In the genomic region with DNA sequence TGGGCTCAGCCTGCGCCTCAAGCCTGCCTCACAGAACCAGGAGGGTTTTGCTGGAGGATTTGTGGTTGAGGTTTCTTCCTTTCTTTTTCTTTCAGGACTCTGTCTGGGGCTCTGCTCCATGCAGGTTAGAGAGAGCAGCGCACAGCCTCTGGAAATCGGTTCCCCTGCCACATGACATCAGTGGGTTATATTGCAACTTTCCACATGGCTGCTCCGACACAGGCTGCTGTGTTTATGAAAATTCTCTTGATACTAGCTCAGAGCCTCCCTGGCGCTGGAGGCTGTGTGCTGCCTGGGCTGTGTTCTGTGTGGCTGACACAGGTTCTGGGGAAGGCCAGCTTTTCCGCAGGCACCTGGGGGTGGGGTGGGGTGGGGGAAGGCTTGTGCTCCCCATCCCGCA, we compare ENCODE assay signal across 19 mouse cellular contexts.
A peak's percentile ranks its signal among the peaks of the same experiment; 100 is the strongest.
DNase-seq lines count a peak whose midpoint lies in the region; ATAC-seq and TF ChIP-seq lines count a peak whose summit lies in the region.
"Had no signal": no experiment of that assay in that cellular context is flagged by ENCODE, and none has a peak within 500 bp of the region (broad histone marks: within the 10 kb centered on the region; RNA-seq: fewer than 3 reads in every experiment).

No protein-coding gene starts in this region.

- H3K9ac ChIP-seq in kidney, embryonic 15.5 days = no peak overlapping the region
- no peak overlapping the region for H3K9ac ChIP-seq in hindbrain, embryonic 13.5 days
- no peak overlapping the region for H3K9ac ChIP-seq in midbrain, embryonic 13.5 days (replicated peaks)
- H3K9ac ChIP-seq: forebrain, embryonic 15.5 days; liver, embryonic 15.5 days had no signal

- H3K4me3 ChIP-seq in kidney, embryonic 15.5 days (replicated peaks) = no peak overlapping the region
- no peak overlapping the region for H3K4me3 ChIP-seq in kidney, adult 2 months (ENCODE audit: insufficient read depth, low read depth, low read length)
- no peak overlapping the region for H3K4me3 ChIP-seq in hindbrain, embryonic 13.5 days
- H3K4me3 ChIP-seq in midbrain, embryonic 13.5 days (replicated peaks) = no peak overlapping the region
- H3K4me3 ChIP-seq: erythroblast, embryonic 14.5 days; forebrain, embryonic 15.5 days; liver, embryonic 15.5 days had no signal

- peaks cover 10% of the 10 kb centered on the region for H3K4me1 ChIP-seq in kidney, embryonic 15.5 days
- no peaks in the 10 kb centered on the region for H3K4me1 ChIP-seq in kidney, adult 2 months (ENCODE audit: control insufficient read depth, insufficient read depth, low read length)
- peaks cover 12% of the 10 kb centered on the region for H3K4me1 ChIP-seq in hindbrain, embryonic 13.5 days (replicated peaks)
- H3K4me1 ChIP-seq in midbrain, embryonic 13.5 days (replicated peaks) = peaks cover 1% of the 10 kb centered on the region; the same call in 1 of the 2 replicates
- H3K4me1 ChIP-seq: liver, embryonic 15.5 days had no signal

- no peak for TF ChIP-seq POLR2A in kidney, adult 2 months (IDR thresholded peaks at IDR 0.05; ENCODE audit: low read depth, low read length)
- TF ChIP-seq POLR2A in brain, embryonic 14.5 days (IDR thresholded peaks at IDR 0.05; ENCODE audit: borderline replicate concordance, extremely low read depth, insufficient read depth, insufficient read length, poor library complexity, severe bottlenecking) = no peak

- no peaks in the 10 kb centered on the region for H3K9me3 ChIP-seq in kidney, embryonic 15.5 days (replicated peaks)
- H3K9me3 ChIP-seq in hindbrain, embryonic 13.5 days = no peaks in the 10 kb centered on the region
- H3K9me3 ChIP-seq in midbrain, embryonic 13.5 days = no peaks in the 10 kb centered on the region
- H3K9me3 ChIP-seq: forebrain, embryonic 15.5 days; liver, embryonic 15.5 days had no signal

- ATAC-seq in kidney, embryonic 15.5 days (replicated peaks; ENCODE audit: low FRiP score) = no peak
- ATAC-seq in hindbrain, embryonic 13.5 days (ENCODE audit: low FRiP score) = peak; percentile 46; the same call in 1 of the 2 replicates
- ATAC-seq in midbrain, embryonic 13.5 days = 0 out of 2 replicates have a peak, but pooled peaks have one; percentile 27
- ATAC-seq: forebrain, embryonic 15.5 days had no signal

- no peak for TF ChIP-seq CTCF in kidney, adult 2 months (conservative IDR thresholded peaks at IDR 0.05; ENCODE audit: insufficient read depth, insufficient read length, low read depth, low read length)
- TF ChIP-seq CTCF in brain, embryonic 14.5 days (IDR thresholded peaks at IDR 0.05; ENCODE audit: borderline replicate concordance, extremely low read depth, insufficient read depth, insufficient read length) = no peak

- H3K4me2 ChIP-seq in kidney, embryonic 15.5 days = no peak overlapping the region
- no peak overlapping the region for H3K4me2 ChIP-seq in hindbrain, embryonic 13.5 days
- no peak overlapping the region for H3K4me2 ChIP-seq in midbrain, embryonic 13.5 days (replicated peaks)
- H3K4me2 ChIP-seq: forebrain, embryonic 15.5 days; liver, embryonic 15.5 days had no signal

- no peaks in the 10 kb centered on the region for H3K36me3 ChIP-seq in kidney, embryonic 15.5 days
- H3K36me3 ChIP-seq in kidney, adult 2 months (ENCODE audit: control insufficient read depth, insufficient read depth, low read length) = no peaks in the 10 kb centered on the region
- H3K36me3 ChIP-seq in hindbrain, embryonic 13.5 days = no peaks in the 10 kb centered on the region
- no peaks in the 10 kb centered on the region for H3K36me3 ChIP-seq in midbrain, embryonic 13.5 days
- H3K36me3 ChIP-seq: forebrain, embryonic 15.5 days; liver, embryonic 15.5 days had no signal

- WGBS in kidney, embryonic 15.5 days = 56% methylated on average over 7 of the region's 7 CpGs
- WGBS in kidney, adult 2 months = 42% methylated on average over 7 of the region's 7 CpGs
- 57% methylated on average over 7 of the region's 7 CpGs for WGBS in hindbrain, embryonic 13.5 days
- 53% methylated on average over 7 of the region's 7 CpGs for WGBS in midbrain, embryonic 13.5 days

- 0 out of 2 replicates have a peak overlapping the region, but pooled peaks have one; percentile 46 for H3K27ac ChIP-seq in kidney, embryonic 15.5 days
- no peak overlapping the region for H3K27ac ChIP-seq in kidney, adult 2 months (ENCODE audit: insufficient read depth, low read depth, low read length)
- peak overlapping the region; percentile 40; the same call in 1 of the 2 replicates for H3K27ac ChIP-seq in hindbrain, embryonic 13.5 days
- peak overlapping the region; percentile 31 for H3K27ac ChIP-seq in midbrain, embryonic 13.5 days
- H3K27ac ChIP-seq: forebrain, embryonic 15.5 days; liver, embryonic 15.5 days had no signal

- no peak for DNase-seq in kidney, adult 2 months
- DNase-seq in brain, embryonic 14.5 days (ENCODE audit: low read depth) = peak; percentile 32
- DNase-seq in lung, postnatal 10 days = no peak
- no peak for DNase-seq in T-cell, adult 2 months (ENCODE audit: low spot score)
- no peak for DNase-seq in urinary bladder, postnatal 4 days (ENCODE audit: low spot score in 2 of 2)
- DNase-seq: adrenal gland, postnatal 14 days; cerebellum, adult 11 months; cerebellum, postnatal 25 days; embryo, embryonic 11 days; gastrocnemius, postnatal 36 days; kidney, adult 9 months; spleen, adult 18-20 months; thymus, postnatal 36 days had no signal

- H3K27me3 ChIP-seq in kidney, embryonic 15.5 days = no peaks in the 10 kb centered on the region
- H3K27me3 ChIP-seq in kidney, adult 2 months (replicated peaks; ENCODE audit: control insufficient read depth, insufficient read depth, low read length) = no peaks in the 10 kb centered on the region
- no peaks in the 10 kb centered on the region for H3K27me3 ChIP-seq in hindbrain, embryonic 13.5 days
- no peaks in the 10 kb centered on the region for H3K27me3 ChIP-seq in midbrain, embryonic 13.5 days
- H3K27me3 ChIP-seq: forebrain, embryonic 15.5 days had no signal
